Mouse (Mus musculus): ENCODE results near the gene Npc2.

Npc2 gene

GRCm38 (mm10) chr12:84728421-84728820, 44.5 kb downstream of the Npc2 start:
- DNase-seq (ENCODE audit: low read depth, low spot score) = no peak

- DNase-seq (ENCODE audit: low read depth, low spot score) = no peak
These were observed 45.5 kb downstream of the Npc2 start for GRCm38 (mm10) chr12:84727434-84727833.

GRCm38 (mm10) chr12:84726986-84727385, 46.0 kb downstream of the Npc2 start:
- no peak for DNase-seq (ENCODE audit: low read depth, low spot score)

GRCm38 (mm10) chr12:84726391-84726790, 46.6 kb downstream of the Npc2 start:
- DNase-seq (ENCODE audit: low read depth, low spot score) = no peak

- no peak for DNase-seq (ENCODE audit: low read depth, low spot score)
These were observed 54.3 kb downstream of the Npc2 start for GRCm38 (mm10) chr12:84718462-84719244.

GRCm38 (mm10) chr12:84714578-84714977, 58.4 kb downstream of the Npc2 start:
- no peak for DNase-seq (ENCODE audit: low read depth, low spot score)

- DNase-seq (ENCODE audit: low read depth, low spot score) = peak; percentile 30
These were observed 63.0 kb downstream of the Npc2 start for GRCm38 (mm10) chr12:84709842-84710439.

- DNase-seq (ENCODE audit: low read depth, low spot score) = no peak
These were observed 65.1 kb downstream of the Npc2 start for GRCm38 (mm10) chr12:84707804-84708203.

- DNase-seq (ENCODE audit: low read depth, low spot score) = no peak
These were observed 66.1 kb downstream of the Npc2 start for GRCm38 (mm10) chr12:84706886-84707285.
